Mouse (Mus musculus) CH12.LX (cell line): ENCODE results near the gene Bcl9l. TPM values are rescaled to one million over a fixed set of nuclear protein-coding genes. Genes with fewer than 3 reads are reported as not detected.

ENCODE experiments used
- DNase-seq: peaks from one replicate; pipeline ENCODE4 v3.0.0-alpha.2; 2013; ENCODE audit errors: extremely low read depth
- H3K27ac ChIP-seq: 2 replicates; pipeline ENCODE4 v1.5.1; 2012; ENCODE audit warnings: low read depth, mild to moderate bottlenecking, control low read depth, moderate library complexity; ENCODE audit not compliant: insufficient read depth
- H3K27me3 ChIP-seq: replicated peaks from 2 replicates; pipeline ENCODE3; 2012; ENCODE audit warnings: inconsistent platforms
- H3K36me3 ChIP-seq, 2 experiments: replicated peaks in 1 of 2; 2 replicates each; pipeline versions ENCODE3 to v1.6.1; 2012; ENCODE audit warnings: inconsistent platforms in 1 of 2, low read length in 1 of 2, mild to moderate bottlenecking in 1 of 2, mixed read lengths in 1 of 2, moderate library complexity in 1 of 2; ENCODE audit not compliant: control insufficient read depth in 1 of 2, insufficient read depth in 1 of 2
- H3K4me1 ChIP-seq, 2 experiments: 2 replicates each; pipeline ENCODE4 v1.6.1; 2012; ENCODE audit warnings: inconsistent platforms in 1 of 2, moderate library complexity in 1 of 2; ENCODE audit not compliant: insufficient read depth in 2 of 2, control insufficient read depth in 1 of 2
- H3K4me2 ChIP-seq: 2 replicates; pipeline ENCODE4 v1.6.1; 2012; ENCODE audit warnings: low read depth, mild to moderate bottlenecking, control low read depth; ENCODE audit not compliant: poor library complexity, insufficient read depth, severe bottlenecking
- H3K4me3 ChIP-seq, 3 experiments: fragments of 150-350 bp in 1 of 3; sonication (generic) in 1 of 3; replicated peaks in 1 of 3; 2 replicates each; pipeline versions ENCODE3 to v1.5.1; 2011 to 2012; ENCODE audit warnings: low read depth in 2 of 3, low read length in 2 of 3, mild to moderate bottlenecking in 2 of 3, moderate library complexity in 2 of 3, control low read depth in 1 of 3, improper control_type of control experiment in 1 of 3, inconsistent platforms in 1 of 3, mixed read lengths in 1 of 3; ENCODE audit not compliant: poor library complexity in 1 of 3
- H3K79me2 ChIP-seq: replicated peaks from 2 replicates; pipeline ENCODE4 v1.6.1; 2012; ENCODE audit warnings: mild to moderate bottlenecking, moderate library complexity; ENCODE audit not compliant: control insufficient read depth, poor library complexity, insufficient read depth, severe bottlenecking; ENCODE audit errors: extremely low read depth
- H3K9ac ChIP-seq: 2 replicates; pipeline ENCODE4 v1.6.1; 2012; ENCODE audit warnings: low read depth, mild to moderate bottlenecking, control low read depth, moderate library complexity; ENCODE audit not compliant: insufficient read depth
- H3K9me3 ChIP-seq: replicated peaks from 2 replicates; pipeline ENCODE3; 2012; ENCODE audit warnings: low read length, inconsistent platforms, mixed read lengths
- BHLHE40 ChIP-seq: IDR thresholded peaks from 2 replicates; pipeline ENCODE4 v1.6.1; 2011; ENCODE audit warnings: mild to moderate bottlenecking, low read depth, low read length, improper control_type of control experiment
- CHD2 ChIP-seq: IDR thresholded peaks from 2 replicates; pipeline ENCODE4 v1.6.1; 2011; ENCODE audit warnings: low read length, improper control_type of control experiment
- IRF4 ChIP-seq: IDR thresholded peaks from 2 replicates; pipeline ENCODE4 v1.6.1; 2014; ENCODE audit warnings: low read depth, mild to moderate bottlenecking, inconsistent platforms, low read length, improper control_type of control experiment
- MAZ ChIP-seq: IDR thresholded peaks from 2 replicates; pipeline ENCODE4 v1.6.1; 2012; ENCODE audit warnings: low read depth, mild to moderate bottlenecking, inconsistent platforms, low read length, improper control_type of control experiment, moderate library complexity
- RAD21 ChIP-seq: IDR thresholded peaks from 2 replicates; pipeline ENCODE4 v1.6.1; 2011; ENCODE audit warnings: low read depth, mild to moderate bottlenecking, low read length, improper control_type of control experiment, moderate library complexity
- SMC3 ChIP-seq: IDR thresholded peaks from 2 replicates; pipeline ENCODE4 v1.6.1; 2011; ENCODE audit warnings: low read depth, low read length, improper control_type of control experiment
- USF1 ChIP-seq: IDR thresholded peaks from 2 replicates; pipeline ENCODE4 v1.6.1; 2014; ENCODE audit warnings: low read depth, mild to moderate bottlenecking, inconsistent platforms, low read length, improper control_type of control experiment
- ZKSCAN1 ChIP-seq: IDR thresholded peaks from 2 replicates; pipeline ENCODE4 v1.6.1; 2012; ENCODE audit warnings: low read depth, inconsistent platforms, low read length, improper control_type of control experiment, borderline replicate concordance
- dilution Hi-C: fragments of 300-500 bp; cut with MboI; formaldehyde crosslinking; loops from 2 replicates; pipeline ENCODE4 v1.14.3; 2020; ENCODE audit warnings: low sequenced_read_pairs; ENCODE audit not compliant: extremely low pct_unique_long_range_greater_than_20kb, extremely low pct_ligation_motif_present
- in situ Hi-C: fragments of 300-500 bp; cut with MboI; formaldehyde crosslinking; loops from 3 replicates; pipeline ENCODE4 v1.14.3; 2019; ENCODE audit warnings: low sequenced_read_pairs, low pct_ligation_motif_present, low pct_unique_long_range_greater_than_20kb, mixed read lengths
- polyA plus RNA-seq: library from polyadenylated mRNA; unstranded; fragments of >175 nt; gene quantifications from 2 replicates; pipeline ENCODE4 v1.2.1, GENCODE M21; 2012; ENCODE audit warnings: low read depth; ENCODE audit not compliant: insufficient read length
- total RNA-seq, 2 experiments: library from RNA; depleted of rRNA; stranded (reverse); fragments of 300-350 nt in 1 of 2; fragments of >200 nt in 1 of 2; gene quantifications; 2 replicates each; pipeline ENCODE4 v1.2.3; 2012 to 2014

Gene Bcl9l
- total and polyA plus RNA-seq, 3 experiments: 0.67 to 7.5 (median 1.6) TPM

- H3K36me3 ChIP-seq: peaks cover 0 to 15% of the 10 kb centered on the region in 2 experiments
- TF ChIP-seq ZKSCAN1 (no peak), RAD21 (no peak), IRF4 (0 out of 2 replicates have a peak, but pooled peaks have one; percentile 30)
- peak overlapping the region; percentile 64 for H3K27ac ChIP-seq
- no peak for DNase-seq
- no peaks in the 10 kb centered on the region for H3K27me3 ChIP-seq
- peak overlapping the region in 1 of 3 experiments; percentile 22 for H3K4me3 ChIP-seq
- H3K9ac ChIP-seq: peak overlapping the region; percentile 28
- peaks cover 69 to 98% of the 10 kb centered on the region in 2 experiments for H3K4me1 ChIP-seq
- dilution Hi-C loops (no loop called here), in situ Hi-C loops (loop anchor here (5.0 kb wide), 1 partner anchor 33 kb away; no protein-coding TSS in a partner anchor)
- no peaks in the 10 kb centered on the region for H3K9me3 ChIP-seq
- H3K79me2 ChIP-seq: no peaks in the 10 kb centered on the region
- H3K4me2 ChIP-seq: peak overlapping the region; percentile 63
These were observed 12.5 kb downstream of the Bcl9l start for GRCm38 (mm10) chr9:44494863-44495809.

DNA sequence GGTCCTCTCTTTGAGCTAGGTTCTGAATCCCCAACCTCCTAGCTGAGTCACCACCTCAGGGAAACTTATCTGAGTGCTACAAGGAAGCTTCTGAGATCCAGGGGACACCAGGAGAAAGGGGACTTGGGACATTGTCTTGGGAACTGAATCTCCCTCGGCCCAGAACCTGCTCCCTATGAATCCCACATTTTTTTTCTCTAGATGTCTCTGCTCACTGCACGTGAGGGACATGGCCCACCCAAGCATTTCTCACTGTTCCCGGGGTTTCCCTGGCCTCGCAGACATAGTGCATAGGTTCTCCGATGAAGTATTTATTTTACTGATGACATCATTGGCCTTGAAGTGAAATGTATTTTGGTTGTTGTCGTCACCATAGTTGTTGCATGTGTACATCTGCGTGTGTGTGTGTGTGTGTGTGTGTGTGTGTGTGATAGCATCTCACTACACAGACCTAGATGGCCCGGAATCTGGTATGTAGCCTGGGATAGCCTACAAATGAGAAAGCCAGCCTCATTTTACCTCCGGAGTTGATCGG lies 13.3 kb downstream of the Bcl9l start:
- Histone ChIP-seq H3K9me3 (no peaks in the 10 kb centered on the region), H3K27ac (no peak overlapping the region), H3K4me2 (peak overlapping the region; percentile 63; the same call in 1 of the 2 replicates), H3K27me3 (no peaks in the 10 kb centered on the region), H3K36me3 (peaks cover 0 to 21% of the 10 kb centered on the region in 2 experiments), H3K9ac (no peak overlapping the region), H3K4me1 (peaks cover 71 to 98% of the 10 kb centered on the region in 2 experiments), H3K79me2 (no peaks in the 10 kb centered on the region), H3K4me3 (no peak overlapping the region)
- in situ Hi-C loops: loop anchor here (5.0 kb wide), 1 partner anchor 34 kb away; no protein-coding TSS in a partner anchor
- dilution Hi-C loops: no loop called here
- no peak for DNase-seq
- TF ChIP-seq SMC3: no peak
- TF ChIP-seq MAZ: no peak
- TF ChIP-seq BHLHE40: peak; percentile 58
- 0 out of 2 replicates have a peak, but pooled peaks have one; percentile 22 for TF ChIP-seq CHD2

DNA sequence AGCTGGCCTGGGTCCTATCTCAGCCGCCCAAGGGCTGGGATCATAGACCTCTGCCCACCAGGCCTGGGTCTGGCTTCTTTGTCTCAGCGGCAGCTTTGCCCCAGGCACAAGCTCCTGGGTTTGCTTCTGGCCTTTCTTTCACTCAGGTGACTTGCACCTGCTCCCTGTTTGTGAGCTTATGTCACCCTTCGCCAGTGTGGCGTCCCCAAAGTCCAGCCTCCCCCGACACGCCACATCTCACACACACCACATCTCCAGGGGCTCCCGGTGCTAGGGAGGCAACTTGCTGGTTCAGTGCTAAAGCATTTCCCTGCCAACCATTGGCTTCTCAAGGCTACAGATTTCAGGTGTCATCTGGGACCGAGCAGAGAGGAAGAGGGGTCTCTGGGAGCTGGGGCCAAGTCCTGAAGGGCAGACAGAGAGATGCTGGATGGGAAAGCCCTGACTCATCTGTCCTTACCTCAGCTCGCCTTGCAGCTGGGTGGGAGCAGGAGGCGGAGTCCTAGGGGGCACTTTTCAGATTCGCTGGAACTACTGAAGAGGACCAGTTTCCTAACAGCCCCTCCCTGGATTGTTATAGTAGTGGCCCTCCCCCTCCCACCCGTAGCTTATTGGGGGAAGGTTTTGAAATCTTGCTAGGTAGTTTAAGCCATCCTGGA lies 14.3 kb downstream of the Bcl9l start:
- Histone ChIP-seq H3K9ac (no peak overlapping the region), H3K36me3 (peaks cover 3 to 24% of the 10 kb centered on the region in 2 experiments), H3K27me3 (no peaks in the 10 kb centered on the region), H3K27ac (no peak overlapping the region), H3K9me3 (no peaks in the 10 kb centered on the region), H3K4me3 (peak overlapping the region in 1 of 3 experiments; percentile 16), H3K4me1 (peaks cover 75 to 98% of the 10 kb centered on the region in 2 experiments), H3K4me2 (no peak overlapping the region), H3K79me2 (no peaks in the 10 kb centered on the region)
- dilution Hi-C loops (no loop called here), in situ Hi-C loops (loop anchor here (5.0 kb wide), 1 partner anchor 35 kb away; no protein-coding TSS in a partner anchor)
- TF ChIP-seq BHLHE40 (peak; percentile 59), USF1 (no peak)
- no peak for DNase-seq
